Mouse (Mus musculus) olfactory bulb, adult 2 months (tissue): ENCODE data around the gene Papss2.

Experiments used
- CTCF ChIP-seq: fragments of 200-500 bp; IDR thresholded peaks from 2 replicates; pipeline ENCODE4 v1.5.1; 2012; ENCODE audit warnings: low read depth, mild to moderate bottlenecking, low read length, moderate library complexity; ENCODE audit not compliant: insufficient read depth
- POLR2A ChIP-seq: fragments of 200-500 bp; IDR thresholded peaks from 2 replicates; pipeline ENCODE4 v1.6.1; 2012; ENCODE audit warnings: mild to moderate bottlenecking, low read depth, low read length, moderate library complexity; ENCODE audit not compliant: insufficient read depth

GRCm38 (mm10) chr19:32675766-32676165 is 80.2 kb downstream of the Papss2 start:
- TF ChIP-seq POLR2A (no peak), CTCF (no peak)
